Mouse (Mus musculus) adrenal gland, adult 18-20 months (tissue): ENCODE measurements around the gene Atr. TPM values are rescaled to one million over a fixed set of nuclear protein-coding genes. Genes with fewer than 3 reads are reported as not detected.

ENCODE experiments used
- DNase-seq, 2 experiments: peaks; one replicate each; pipeline ENCODE4 v3.0.0; 2021 to 2022; ENCODE audit warnings: low spot score in 2 of 2
- long read RNA-seq, 2 experiments: library from polyadenylated mRNA; stranded (forward); transcript quantifications; one replicate each; pipeline ENCODE4 v2.0.0; 2021
- total RNA-seq, 2 experiments: library from RNA; stranded (reverse); gene quantifications; 1 replicate in 1 of 2; 2 replicates in 1 of 2; pipeline ENCODE4 v1.2.3; 2021

The Atr gene
- 10 to 100 TPM in 1 of 2 experiments, 1 to 10 TPM in 1; 9.7 to 12.4 TPM for total RNA-seq
- long read RNA-seq, experiment 1, partial matches to known transcripts: 2 of 3 reads
- long read RNA-seq, experiment 1, other reads (novel, unspliced or antisense): 1 of 3 reads
- long read RNA-seq, experiment 2, full-length matches to known transcripts: 1 of 4 reads
- long read RNA-seq, experiment 2, partial matches to known transcripts: 3 of 4 reads
- long read RNA-seq, experiment 2, other reads (novel, unspliced or antisense): 0 of 4 reads

- peak; percentile 94 for DNase-seq
These were observed at the start of gene Atr for GRCm38 (mm10) chr9:95857414-95858026. Atr (plus strand) TSS chr9:95857597.

- DNase-seq: no peak
These were observed 47.8 kb upstream of the Atr start for GRCm38 (mm10) chr9:95809596-95809995.

DNA sequence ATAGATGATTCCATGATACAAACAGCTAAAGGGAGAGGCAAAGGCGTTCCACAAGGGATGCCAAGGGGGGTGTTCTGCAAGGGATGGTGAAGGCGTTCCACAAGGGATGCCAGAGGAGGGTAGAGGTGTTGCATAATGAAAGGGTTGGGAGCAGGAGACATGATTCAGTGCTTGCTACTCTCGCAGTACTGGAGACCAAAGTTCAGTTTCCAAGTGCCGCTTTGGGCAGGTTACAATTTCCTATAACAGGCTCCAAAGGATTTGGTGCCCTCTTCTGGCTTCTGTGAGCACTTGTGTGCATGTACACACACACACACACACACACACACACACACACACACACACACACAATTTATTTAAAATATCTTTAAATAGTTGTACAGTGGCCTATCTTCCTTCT is 45.6 kb upstream of the Atr start:
- DNase-seq: no peak

- DNase-seq: no peak
These were observed 43.5 kb upstream of the Atr start for GRCm38 (mm10) chr9:95813721-95814531.

DNA sequence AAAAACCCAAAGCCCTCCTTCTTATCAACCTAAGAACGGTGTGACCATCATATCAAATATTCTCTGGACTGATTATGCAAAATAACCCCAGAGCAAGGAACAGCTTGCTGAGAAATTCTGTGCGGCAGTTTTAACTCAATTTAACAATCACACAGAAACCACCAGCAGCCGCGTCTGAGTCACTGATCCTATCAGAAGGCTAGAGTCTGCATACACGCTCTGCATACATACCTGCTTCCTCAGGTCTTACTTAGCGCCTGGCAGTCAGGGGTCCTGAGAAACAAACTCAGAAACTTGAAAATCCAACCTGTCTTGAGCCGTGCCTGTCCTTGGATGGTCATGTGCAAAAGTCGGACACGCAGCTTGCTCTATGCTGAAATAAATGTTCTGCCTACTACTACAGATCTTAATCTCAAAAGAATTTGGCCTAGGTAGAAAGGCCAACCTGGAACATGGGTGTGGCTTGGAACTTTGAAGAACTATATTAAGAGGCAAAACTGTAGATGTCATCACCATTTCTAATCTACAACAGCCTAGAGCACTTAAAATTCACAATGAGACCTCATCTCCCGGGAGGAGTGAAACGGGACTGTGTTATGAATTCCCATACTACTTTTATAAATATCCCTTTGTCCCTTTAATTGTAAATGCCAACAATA is 42.3 kb upstream of the Atr start:
- DNase-seq: no peak

- DNase-seq: no peak
These were observed 41.7 kb upstream of the Atr start for GRCm38 (mm10) chr9:95815706-95816105.

GRCm38 (mm10) chr9:95822531-95822930 is 34.9 kb upstream of the Atr start:
- DNase-seq: no peak

DNA sequence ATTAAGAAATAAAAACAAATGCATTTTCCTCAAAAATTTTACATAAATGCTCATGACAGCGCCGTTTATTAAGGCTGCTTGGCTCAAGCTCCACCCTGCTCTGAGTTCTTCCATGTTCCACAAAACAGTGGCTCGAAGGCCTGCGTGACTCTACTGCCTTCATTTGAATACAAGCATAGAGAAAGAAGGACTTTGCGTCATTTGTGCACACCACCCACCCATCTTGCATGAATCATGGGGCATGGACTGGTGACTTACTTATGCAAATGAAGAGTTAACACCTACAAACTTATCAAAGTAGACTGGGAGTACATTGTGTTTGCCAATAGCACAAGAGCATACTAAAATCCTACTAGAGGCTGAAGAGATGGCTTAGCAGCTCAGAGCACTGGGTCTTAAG is 29.8 kb upstream of the Atr start:
- no peak for DNase-seq

- no peak for DNase-seq
These were observed 24.6 kb upstream of the Atr start for GRCm38 (mm10) chr9:95832758-95833157.

DNA sequence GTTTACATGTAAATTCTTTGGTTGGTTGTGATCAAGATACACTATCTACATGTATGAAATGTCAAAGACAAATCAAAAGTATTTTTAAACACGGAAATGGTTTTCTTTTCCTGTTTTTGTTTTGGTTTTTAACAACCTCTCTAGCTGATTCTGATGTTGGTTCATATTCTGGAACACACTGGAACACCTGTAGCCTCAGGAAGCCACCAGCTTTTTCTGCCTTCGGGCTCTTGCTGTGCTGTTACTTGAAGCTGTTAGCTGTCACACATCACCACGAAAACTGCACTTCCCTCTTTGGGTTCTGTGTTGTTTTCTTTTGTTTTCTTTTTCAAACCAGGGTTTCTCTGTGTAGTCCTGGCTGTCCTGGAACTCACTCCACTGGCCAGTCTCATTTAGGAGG is 22.6 kb upstream of the Atr start:
- DNase-seq: no peak

GRCm38 (mm10) chr9:95835741-95836140 is 21.7 kb upstream of the Atr start:
- no peak for DNase-seq

GRCm38 (mm10) chr9:95839424-95839823 is 18.0 kb upstream of the Atr start:
- DNase-seq: no peak

DNA sequence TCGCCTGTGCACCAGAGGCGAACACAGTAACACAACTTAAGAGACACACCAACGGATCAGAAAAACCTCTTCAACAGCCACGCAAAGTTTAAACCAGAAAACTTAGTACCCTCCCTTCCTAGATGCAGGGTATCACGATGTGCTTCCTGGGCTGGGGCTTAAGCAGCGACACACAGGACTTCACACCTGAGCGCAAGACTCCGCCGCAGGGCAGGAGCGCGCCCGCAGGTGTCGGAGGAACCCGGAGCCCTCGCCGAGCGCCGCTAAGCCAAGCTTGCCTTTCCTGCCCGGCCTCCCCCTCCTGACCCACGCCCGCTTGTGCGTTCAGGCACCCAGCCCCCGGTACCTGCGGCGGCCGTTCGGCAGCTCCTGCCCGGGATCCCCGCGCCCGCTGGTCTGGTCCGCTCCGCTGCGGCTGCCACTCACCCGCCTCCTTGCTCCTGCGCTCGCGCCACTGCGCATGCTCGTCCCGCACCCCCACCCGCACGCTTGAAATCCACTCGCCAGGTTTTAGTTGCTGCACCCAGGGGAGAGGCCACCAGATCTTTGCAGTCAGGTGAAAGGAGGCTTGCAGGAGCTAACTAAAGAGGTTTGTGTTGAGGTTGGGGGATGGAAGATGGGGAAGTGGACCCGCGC is 12.5 kb upstream of the Atr start, which contains the start of gene Pls1:
Gene Pls1 (minus strand): TSS at position 487 of the 636 bp plus-strand sequence.
- DNase-seq: peak; percentile 66 to 78

GRCm38 (mm10) chr9:95845711-95846110 is 11.7 kb upstream of the Atr start:
- DNase-seq: no peak

DNA sequence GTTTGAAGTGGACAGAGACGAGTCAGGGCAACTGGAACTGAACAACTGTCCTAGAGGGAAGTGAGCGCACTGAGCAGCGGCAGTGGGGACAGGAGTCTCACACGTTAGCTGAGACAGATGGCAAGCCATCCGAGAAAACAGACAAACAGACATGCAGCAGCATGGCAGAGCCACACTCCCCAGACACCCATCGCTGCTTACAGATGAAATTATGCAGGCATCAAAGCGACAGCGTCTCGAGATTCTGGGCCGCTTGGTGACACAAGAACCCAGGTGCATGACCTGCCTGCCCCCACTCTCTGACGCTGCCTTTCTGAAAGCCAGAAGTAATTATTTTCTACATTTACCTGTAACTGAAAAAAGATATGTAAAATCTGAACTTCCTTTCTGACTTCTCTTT is 5.7 kb upstream of the Atr start:
- no peak for DNase-seq

- peak; percentile 67 to 72 for DNase-seq
These were observed 4.5 kb upstream of the Atr start for GRCm38 (mm10) chr9:95852896-95853295.

- no peak for DNase-seq
These were observed 2.5 kb upstream of the Atr start for GRCm38 (mm10) chr9:95854891-95855290.

DNA sequence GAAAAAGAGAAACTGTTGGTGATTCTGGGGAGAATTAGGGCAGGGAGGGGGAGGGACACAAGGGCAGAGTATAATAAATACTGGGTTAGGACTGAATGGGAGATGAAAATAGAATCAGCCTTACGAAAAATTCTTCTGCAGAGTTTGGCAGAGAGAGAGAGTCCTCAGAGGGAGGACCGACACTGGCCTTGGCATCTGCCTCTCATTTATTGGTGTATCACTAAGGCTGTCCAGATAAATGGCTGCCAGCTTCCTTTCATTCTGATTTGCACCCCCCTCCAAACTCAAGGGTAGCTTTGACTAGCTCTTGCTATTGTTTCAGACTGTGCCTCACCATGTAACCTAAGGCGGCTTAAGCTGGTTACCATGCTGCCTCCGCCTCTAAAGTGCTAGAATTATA is 1.4 kb upstream of the Atr start:
- DNase-seq: no peak

GRCm38 (mm10) chr9:95858027-95858570 is 702 bp downstream of the Atr start:
- DNase-seq: peak in 1 of 2 experiments; percentile 26

- no peak for DNase-seq
These were observed 20.8 kb downstream of the Atr start for GRCm38 (mm10) chr9:95878246-95878645.

DNA sequence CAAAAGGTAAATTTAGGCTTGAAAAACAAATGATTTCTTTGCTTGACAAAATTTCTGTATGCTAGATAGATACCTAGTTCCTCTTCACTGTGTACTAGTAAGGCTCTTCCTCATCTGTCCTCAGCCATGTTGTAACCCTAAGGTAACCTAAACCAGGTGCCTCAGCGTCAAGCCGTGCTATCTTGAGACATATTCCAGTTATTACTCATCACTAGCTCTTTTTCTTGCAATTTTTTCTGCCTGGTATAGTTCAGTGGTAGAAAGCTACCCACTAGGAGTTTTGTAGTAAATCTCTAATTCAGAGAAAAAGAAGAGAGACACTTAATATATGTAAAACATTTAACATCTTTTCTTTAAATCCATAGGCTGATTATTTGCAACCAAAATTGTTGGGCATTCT is 25.4 kb downstream of the Atr start:
- DNase-seq: no peak
